Mouse (Mus musculus): Measurements from ENCODE around the gene Cbfa2t3.

Cbfa2t3 gene

DNA sequence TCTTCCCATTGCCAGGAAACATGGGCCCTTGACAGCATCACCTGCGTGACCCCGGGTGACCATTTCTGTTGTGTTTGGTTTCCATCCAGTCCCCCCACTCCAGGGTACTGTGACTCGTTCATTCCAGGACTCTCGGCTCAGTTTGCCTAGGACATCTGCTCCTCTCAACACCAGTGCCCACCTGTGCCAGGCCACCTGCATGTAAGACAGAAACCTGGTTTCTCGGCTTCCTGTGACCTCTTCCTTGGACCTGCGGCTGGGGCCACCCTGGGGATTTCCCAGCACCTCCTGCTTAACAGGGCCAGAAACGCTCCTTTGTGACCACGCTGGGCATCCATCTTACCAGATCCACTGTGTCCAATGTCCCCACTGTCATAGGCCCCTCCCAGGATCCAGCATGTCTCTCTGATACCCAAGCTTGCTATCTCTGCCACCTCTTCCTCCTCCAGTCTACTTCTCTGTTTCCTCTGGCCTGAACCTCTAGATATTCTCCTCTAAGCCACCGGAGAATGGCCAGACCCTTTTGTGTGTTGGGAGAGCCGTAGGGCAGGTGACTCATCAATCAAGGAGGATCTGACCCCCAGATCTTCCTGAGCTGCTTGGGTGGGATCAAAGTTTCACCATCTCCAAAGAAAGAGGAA, 19.1 kb upstream of the Cbfa2t3 start:
- DNase-seq (ENCODE audit: low spot score), result no peak

DNA sequence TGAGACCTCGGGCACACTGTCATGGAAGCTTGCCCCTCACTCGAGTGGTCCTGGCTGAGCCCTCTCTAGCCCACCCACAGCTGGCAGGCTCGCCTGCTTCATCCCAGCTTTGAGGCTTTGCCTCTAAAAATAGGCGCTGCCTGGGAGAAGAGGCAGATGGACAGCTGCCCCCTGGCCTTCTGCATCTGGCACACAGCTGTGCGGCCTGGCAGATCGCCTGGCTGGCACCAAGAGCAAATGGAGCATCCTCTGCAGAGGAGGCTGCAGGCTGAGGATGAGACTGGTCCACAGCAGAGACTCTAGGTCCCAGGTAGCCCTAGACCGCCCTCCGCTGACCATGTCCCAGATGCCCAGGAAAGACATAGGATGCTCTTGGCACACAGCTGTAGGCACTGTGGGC, 17.7 kb upstream of the Cbfa2t3 start:
- DNase-seq (ENCODE audit: low spot score), result no peak

DNA sequence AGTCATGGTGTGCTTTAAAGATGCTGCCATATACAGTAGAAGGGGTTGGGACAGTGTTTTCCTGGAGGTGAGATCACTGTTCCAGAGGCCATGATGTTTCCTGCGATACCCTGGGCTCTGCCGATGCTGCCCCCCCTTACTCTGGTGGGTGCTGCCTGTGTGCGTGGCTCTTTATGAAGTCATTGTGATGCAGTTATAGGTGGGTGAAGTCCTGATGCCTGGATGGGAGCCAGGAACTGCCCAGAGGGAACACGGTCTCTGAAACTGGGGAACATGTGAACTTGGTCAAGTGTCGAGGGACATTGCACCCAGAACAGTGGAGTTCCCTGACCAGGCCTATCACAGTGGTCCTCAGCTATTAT, 14.2 kb upstream of the Cbfa2t3 start:
- DNase-seq (ENCODE audit: low spot score), result no peak

DNA sequence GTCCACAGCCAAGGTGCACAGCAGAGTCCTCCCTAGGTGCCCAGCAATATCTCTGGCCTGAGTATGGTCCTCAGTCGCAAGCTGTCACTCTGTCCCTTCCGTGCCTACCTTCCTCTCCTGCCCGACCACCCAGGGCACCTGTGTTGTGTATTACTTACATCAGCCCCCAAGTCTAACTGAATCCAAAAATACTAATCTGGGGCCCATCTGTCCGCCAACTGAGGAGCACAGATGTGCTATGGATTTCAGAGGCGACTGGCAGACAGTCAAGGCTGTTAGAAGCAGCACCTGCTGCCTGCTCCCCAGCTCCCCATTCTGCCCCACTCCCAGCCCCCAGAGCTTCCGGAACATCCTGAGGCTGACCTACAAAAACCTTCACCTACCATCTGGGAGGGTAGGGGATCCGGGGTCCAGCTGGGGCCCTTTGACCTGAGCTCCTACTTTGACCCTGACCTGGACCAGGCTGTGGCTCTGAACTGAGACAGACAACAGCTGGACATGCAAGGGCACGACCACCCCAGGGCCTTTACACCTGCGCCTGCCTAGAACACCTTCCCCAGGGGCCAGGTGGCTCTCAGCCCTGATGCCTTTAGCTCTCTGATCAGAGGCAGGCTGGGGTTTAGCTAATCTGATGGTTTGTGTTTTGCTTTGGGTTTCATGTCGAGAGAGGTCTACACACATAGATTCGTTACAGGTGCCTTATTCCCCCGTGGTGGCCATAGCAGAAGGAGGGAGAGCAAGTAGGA, 13.7 kb upstream of the Cbfa2t3 start:
- DNase-seq (ENCODE audit: low spot score), result no peak

DNA sequence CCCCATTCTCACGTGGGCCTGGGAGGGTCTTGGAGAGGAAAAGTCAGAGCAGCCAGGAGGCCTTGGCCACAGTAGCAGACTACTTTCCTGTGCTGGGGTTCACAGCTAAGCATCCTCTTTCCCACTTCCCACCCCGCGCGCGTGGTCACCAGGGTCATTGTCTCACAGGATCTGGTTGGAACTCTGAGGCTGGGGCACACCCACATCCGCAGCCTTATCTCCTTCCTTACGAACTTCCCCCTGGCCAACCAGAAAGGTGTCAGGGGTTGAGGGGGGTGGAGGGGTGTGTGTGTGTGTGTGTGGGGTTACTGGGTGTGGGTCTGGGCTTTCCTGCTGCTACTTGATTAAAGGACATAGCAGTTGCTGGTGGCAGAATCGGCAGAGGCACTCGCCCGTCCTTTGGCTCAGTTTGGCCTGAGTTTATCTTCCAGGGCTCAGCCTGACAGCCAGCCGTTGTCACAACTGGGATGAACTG, 13.0 kb upstream of the Cbfa2t3 start:
- no peak for DNase-seq (ENCODE audit: low spot score)

DNA sequence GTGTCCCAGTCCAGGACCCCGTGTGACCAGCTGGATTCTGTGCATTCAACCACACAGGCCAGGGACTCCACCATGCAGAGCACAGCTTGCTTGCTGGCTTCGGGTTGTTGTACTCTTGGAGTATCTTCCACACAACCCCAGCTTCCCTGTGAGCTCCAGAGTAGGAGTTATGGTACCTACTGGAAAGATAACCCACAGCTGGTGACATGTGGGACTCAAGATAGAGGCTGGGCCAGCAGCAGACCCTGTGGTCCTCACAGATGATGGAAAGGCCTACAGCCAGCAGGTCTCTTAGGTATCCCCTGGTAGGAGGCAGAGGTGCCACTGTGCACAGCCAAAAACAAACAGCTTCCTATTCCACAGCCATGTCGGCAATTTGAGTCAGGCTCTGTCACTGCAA, 12.6 kb upstream of the Cbfa2t3 start:
- no peak for DNase-seq (ENCODE audit: low spot score)

DNA sequence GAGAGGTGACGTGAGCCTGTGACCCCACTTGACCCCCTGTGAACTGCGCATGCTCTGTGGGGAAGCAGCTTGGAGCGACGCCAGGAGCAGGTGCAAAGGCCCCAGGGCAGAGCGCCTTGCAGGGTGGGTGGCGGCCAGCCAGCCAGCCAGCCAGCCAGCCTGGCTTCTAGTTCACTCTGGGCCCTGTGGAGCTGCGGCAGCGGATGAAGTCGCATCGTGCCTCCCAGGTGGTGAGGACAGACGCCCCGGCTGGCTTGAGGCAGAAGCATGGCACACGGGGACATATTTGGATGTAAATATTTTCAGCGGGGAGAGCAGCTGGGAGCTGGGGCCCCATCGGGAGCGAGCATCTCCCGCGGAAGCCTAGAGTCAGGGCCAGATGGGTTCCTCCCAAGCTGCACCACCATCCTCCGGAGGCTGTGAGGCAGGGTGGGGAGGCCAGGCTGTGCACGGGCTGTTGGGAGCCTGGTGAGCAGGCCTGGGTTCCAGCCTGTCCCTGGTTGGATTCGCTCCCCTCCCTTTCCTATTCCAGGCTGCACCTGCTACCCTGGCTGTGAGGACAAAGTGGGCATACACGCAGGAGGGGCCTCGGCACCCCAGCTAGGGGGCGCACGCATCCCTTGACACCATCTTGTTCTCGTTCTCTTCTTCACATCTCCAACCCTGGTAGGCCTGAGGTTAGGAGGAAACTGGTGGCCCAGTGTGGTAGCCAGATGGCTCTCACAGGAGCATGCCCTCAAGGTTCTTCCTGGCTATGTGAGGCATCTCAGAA, 10.6 kb upstream of the Cbfa2t3 start:
- DNase-seq (ENCODE audit: low spot score), result peak; percentile 41

DNA sequence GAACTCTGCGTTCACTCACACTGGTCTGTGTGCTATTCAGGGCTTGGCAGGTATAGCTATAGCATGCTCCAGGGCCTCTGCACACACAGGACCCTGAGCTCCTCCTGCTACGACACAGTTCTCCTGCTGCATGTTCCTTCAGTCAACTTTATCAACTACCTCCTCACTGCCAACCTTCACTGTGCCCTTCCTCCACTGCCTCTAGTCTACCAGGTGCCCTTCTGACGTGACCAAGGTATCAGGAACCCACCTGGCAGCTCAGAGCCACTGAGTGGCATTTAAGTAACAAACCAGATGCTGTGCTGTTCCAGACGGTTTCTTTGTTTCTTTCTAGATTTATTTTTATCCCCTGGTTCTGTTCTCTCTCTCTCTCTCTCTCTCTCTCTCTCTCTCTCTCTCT, 8.3 kb upstream of the Cbfa2t3 start:
- no peak for DNase-seq (ENCODE audit: low spot score)

DNA sequence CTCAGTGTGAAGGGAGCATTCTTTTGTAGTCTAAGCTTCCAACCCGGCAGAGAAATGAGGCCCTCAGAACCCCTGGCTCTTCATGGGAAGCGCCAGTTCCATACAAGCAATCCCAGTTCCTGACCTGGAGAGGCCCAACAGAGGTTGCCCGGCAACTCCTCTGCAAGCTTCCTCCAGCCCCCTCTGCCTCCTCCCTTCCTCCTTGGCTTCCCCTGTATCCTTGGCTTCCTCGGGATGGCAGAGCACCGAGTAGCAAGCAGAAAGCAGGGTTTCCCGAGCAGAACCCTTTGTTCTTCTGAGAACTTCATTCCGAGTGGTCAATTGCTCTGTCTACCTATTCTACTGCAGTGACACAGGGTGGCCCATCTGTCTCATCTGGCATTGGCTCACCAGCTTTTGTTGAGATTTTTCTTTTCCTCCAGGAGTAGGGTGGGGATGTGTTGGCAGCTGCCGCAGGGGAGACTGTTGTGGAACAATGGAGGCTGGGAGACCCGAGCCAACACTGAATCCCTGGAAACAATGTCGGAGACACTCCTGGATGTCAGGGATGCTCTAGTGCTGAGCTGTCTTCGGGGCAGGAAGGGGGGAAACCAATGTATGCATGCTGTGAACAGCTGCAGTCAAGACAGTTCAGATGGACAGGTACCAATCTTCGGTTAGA, 7.1 kb upstream of the Cbfa2t3 start:
- no peak for DNase-seq (ENCODE audit: low spot score)

DNA sequence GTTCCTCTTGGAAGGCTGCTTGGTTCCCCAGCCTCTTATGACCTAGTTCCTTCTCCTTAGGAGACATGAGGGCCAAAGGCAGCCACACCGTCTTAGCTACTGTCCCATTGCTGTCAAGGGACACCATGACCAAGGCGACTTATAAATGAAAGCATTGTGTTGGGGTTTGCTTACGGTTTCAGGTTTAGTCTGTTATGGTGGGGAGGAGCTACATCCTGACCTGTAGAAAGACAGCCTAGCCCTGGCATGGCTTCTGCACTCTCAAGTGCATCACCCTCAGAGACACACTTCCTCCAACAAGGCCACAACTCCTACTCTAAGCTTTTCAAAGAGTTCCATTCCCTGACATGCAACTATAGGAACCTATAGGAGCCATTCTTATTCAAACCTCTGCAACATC, 5.7 kb upstream of the Cbfa2t3 start:
- DNase-seq (ENCODE audit: low spot score), result no peak

DNA sequence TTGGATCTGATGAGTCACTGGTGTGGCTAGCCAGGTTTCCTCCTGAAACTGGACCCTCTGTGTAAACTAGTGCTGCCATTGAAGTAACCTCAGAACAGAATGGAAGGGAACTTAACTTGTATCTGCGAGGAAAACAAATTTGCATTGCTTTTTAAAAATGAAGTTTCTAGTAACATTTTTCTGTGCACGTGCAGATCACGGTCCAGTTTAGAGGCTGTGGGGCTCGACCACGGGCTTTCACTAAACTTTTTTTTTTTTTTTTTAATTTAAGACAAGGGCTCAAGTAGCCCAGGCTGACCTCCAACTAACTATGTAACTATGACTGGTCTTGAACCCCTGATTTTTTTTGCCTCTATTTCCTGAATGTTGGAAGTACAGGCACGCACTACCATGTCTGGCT, 4.0 kb upstream of the Cbfa2t3 start:
- no peak for DNase-seq (ENCODE audit: low spot score)

DNA sequence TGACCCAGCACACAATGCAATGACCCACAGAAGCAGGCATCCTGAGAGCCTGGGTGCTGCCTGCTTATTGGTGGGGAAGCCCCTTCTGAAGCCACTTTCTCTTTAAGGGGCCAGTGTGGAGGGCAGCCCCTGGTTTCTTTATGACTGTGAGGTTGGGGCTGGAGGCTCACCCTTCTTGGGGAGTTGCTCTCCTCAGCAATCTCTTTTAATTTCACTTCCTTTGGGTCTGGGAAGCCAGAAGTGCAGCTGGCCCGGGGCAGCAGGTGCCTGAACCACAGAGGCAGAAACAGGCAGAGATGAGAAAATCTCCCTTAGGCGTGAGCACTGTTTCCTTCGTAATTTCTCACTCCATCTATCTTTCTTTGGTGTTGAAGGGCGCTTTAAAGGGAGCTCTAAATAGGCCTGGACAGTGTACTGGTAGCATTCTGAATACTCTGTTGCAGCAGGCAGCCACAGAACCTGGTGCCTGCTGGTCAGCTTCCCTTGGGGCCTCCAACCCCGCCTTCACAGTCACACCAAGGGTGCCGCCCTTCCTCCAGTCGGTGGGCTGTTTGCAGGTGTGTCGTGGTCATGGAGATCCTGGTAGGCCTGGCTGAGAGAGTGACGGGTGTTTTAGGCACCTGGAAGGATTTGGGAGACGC, 3.5 kb upstream of the Cbfa2t3 start:
- no peak for DNase-seq (ENCODE audit: low spot score)

DNA sequence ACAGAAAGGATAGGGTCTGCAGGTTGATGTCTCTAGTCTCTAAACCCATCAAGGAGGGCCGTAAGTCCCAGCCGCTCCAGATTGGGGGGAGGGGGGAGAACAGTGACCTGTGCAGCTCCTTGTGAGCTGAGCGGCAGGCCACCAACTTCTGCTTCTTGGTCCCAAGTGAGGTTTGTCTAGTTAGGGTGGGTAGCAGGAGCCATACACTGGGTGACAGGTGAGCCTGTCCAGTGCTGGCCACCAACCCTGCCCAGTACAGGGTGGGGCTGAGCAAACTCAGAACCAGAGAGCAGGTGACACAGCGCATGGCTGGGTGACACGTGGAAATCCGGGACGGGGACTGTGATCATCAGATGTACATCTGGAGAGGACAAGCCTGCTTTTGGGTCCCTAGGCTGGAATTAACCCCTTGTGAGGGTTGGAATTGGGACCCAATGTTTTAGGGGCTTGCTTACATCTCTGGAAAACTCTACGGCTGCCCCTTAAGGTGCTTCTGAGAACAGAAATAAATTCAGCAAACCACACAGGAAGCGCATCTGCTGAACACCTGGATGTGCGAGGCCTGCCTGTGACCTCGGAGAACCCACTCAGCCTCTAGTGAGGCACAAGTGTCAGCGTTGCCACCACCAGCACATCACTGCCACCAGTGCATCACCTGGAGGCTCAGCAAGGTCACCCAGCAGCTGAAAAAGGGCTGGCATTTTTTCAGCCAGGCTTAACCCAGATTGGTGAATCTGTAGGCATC, 2.7 kb upstream of the Cbfa2t3 start:
- no peak for DNase-seq (ENCODE audit: low spot score)

DNA sequence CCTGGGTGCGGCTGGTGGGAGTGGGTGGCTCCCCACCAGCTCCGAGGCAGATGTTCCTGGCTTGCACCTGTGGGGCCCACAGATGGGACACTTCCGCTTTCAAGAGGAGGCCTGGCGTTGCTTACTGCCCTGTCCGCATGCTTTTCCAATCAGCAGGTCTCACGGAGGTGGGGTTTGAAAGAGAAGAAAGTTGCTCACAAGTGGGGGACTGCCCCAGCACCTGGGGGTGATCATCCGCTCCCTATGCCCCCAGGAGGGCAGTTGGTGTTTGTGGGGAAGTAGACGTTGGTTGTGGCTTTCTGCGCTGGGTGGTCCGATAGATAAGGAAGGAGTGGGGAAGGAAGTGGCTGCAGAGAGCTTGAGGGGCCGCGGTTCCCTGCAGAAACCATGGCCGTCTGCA, 1.7 kb upstream of the Cbfa2t3 start:
- DNase-seq (ENCODE audit: low spot score), result no peak

DNA sequence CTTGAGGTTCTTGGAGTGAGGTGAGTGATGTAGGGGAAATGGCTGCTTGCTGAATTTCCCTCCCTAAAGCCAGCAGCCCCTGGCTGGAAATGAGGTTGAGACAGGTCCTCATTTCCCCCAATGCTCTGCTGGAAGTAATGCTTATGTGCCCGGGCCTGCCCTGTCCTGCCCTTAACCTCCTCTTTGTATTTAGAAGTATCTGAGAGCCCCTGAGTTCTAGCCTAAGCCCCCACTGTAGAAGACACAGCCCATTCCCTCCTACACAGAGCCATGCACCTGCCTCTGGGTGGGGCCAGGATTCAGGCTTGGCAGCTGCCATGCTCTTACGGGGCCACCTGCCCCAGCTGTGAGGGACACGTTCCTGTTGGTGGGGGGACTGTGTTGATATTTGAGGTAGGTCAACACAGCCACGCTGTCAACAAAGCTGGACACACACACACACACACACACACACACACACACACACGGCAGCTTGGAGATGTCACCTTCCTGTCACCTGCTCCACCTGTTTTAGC, 598 bp downstream of the Cbfa2t3 start:
- DNase-seq (ENCODE audit: low spot score), result no peak

DNA sequence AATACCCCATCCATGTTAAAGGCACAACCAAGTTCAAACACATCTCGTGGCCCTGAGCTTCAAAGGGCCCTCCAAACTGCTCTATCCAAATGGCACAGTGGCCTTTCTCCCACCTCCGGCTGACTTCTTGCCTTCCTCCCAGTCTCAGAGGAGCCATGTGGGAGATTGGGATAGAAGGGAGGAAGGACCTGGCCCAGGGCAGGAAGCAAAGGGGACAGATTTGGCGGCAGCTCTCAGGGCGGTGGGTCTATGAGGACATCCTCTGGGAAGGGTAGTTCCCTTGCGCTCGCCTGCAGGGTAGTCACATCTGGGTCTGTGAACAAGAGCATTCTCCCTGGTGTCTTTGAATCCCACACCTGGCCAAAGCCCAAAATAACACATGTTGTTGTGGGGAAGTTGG, 1.3 kb downstream of the Cbfa2t3 start:
- DNase-seq (ENCODE audit: low spot score), result no peak

DNA sequence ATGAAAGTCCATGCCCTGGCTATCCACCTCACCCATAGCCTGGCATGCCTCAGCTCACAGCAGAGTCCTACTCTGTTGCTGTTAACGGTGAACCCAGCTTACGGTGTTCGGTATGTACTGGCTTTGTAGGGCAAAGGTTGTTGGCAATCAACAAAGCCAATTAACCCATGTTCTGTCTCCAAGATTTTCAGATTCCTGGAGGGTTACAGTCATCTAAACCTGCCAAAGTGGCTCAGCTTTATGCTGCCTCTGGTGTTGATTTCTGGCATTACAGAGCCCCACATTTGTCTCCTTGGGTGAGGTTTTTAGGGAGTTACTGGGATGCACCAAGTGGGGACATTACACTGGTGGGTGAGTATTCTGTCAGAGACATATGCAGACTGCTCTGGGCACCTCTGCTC, 1.7 kb downstream of the Cbfa2t3 start:
- DNase-seq (ENCODE audit: low spot score), result no peak

DNA sequence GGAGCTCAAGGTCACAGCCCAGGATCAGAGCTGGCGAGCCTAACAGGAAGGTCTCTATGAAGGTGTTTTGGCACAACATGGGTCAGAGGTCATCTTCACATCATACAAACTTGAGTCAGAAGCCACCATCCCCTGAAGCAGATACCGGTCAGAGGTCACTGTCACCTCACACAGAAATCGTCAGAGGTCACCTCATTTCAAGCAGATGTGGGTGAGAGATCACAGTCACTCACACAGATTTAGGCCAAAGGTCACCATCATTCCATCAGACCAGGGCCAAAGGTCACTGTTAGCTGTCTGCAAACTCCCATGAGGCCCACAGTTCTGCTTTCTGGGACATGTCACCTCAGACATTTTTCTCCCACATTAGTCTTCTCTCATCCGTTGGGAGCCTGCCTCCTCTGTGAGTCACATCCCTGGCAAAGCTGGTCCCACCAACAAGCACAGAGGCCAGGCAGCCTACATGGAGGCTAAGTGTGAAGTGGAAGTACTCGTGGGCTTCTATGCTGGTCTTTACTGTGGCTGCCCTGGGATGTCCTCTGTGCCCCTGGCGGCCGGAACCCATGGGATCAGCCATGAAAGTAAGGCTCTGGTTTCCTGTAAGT, 3.4 kb downstream of the Cbfa2t3 start:
- no peak for DNase-seq (ENCODE audit: low spot score)

DNA sequence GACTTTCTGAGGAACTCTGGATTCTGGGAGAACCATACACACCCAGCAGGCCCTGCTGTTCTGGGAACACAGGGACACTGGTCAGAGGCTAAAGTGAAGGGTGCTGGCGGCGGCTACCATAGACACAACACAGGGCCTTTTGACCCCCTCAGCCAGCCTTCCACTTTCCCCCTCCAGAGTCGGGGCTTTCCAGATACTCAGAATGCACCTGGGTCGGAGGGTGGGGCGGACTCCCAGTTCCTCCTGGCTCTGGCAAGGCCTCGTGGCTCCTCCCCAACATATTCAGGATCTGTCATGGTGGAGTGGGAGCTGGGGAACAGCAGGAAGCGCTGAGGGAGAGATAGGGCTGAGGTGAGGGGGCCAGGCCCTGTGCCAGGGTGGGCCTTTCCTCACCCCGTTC, 6.8 kb downstream of the Cbfa2t3 start:
- no peak for DNase-seq (ENCODE audit: low spot score)

DNA sequence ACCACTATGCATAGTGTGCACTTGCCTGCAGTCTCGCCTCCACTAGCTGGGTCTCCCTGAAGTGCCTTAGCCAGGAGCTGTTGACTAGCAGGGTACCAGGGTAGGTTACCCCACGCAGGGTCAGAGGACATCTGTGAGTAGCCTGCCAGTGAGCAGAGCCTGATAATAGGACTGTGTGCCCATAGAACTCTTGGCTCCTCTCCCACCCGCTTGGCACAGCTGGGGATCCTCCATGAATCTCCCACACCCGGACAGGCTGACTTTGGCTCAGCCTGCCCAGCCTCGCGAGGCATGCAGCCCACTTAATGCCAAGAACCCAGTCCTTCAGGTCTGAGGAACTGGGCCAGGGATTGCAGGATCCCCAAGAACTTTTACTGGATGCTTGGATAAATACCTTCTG, 7.9 kb downstream of the Cbfa2t3 start:
- DNase-seq (ENCODE audit: low spot score), result no peak

DNA sequence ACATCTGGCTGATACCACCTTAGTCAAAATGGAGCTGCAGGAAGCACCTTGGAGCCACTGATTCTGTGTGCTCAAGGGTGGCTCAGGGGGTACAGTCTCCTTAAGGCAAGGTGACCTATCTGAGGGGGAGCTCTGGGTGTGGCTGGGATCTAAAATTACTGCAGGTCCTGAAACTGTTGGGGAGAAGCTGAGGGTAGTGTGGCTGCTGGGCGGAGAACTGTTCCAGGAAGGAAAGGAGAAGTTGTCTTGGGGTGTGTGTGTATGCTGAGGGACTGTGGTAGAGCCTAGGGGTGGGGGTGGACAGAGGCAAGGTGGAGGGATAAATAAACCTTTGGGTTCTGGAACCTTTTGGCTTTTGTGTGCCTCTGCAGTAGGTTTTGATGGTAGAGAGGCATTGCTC, 9.6 kb downstream of the Cbfa2t3 start:
- DNase-seq (ENCODE audit: low spot score), result no peak
